Mouse (Mus musculus) stomach, postnatal 0 days (tissue): ENCODE results near the gene Rprd1b.
A peak's percentile ranks its signal among the peaks of the same experiment; 100 is the strongest.

Experiments used
- CTCF ChIP-seq: IDR thresholded peaks from 2 replicates; pipeline ENCODE4 v1.5.1; 2016; ENCODE audit warnings: antibody characterized with exemption, low read depth, mild to moderate bottlenecking, moderate library complexity
- EP300 ChIP-seq: optimal IDR thresholded peaks from 2 replicates; pipeline ENCODE3; 2016; ENCODE audit warnings: antibody characterized with exemption

GRCm38 (mm10) chr2:158180797-158181196, 152.5 kb downstream of the Rprd1b start:
- TF ChIP-seq CTCF, result peak; percentile 83
- no peak for TF ChIP-seq EP300
